ENCODE assay signal across 14 mouse cellular contexts in the genomic region with DNA sequence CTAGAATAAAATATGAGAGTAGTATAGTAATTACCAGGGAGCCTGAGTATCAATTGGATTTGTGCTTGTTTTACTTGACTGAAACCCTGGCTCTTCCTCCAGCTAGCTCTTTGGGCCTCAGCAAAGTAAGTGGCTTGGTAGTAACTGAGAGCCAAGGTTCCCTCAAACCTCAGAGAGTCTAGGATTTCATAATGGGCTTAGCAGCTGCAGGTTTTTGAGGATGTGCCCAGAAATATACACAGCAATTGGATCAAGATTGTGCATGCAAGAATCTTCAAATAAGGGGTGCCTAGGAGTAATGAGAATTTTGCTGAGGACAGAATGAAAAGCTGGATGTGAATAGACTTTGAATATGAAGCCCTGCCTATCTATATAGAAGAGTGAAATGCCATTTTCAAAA.
"Had no signal": no experiment of that assay in that cellular context is flagged by ENCODE, and none has a peak within 500 bp of the region (broad histone marks: within the 10 kb centered on the region; RNA-seq: fewer than 3 reads in every experiment).

No protein-coding gene starts in this region.

- H3K27ac ChIP-seq: kidney, postnatal 0 days; liver, embryonic 13.5 days; lung, embryonic 15.5 days; midbrain, embryonic 12.5 days had no signal

- H3K4me3 ChIP-seq: liver, embryonic 13.5 days; lung, embryonic 15.5 days; midbrain, embryonic 12.5 days had no signal

- ATAC-seq: liver, postnatal 0 days; midbrain, embryonic 16.5 days had no signal

- H3K9ac ChIP-seq: liver, embryonic 13.5 days; liver, postnatal 0 days; lung, embryonic 15.5 days; midbrain, embryonic 12.5 days had no signal

- H3K27me3 ChIP-seq: liver, embryonic 13.5 days; lung, embryonic 15.5 days; midbrain, embryonic 12.5 days had no signal

- H3K4me2 ChIP-seq: liver, embryonic 13.5 days; lung, embryonic 15.5 days; midbrain, embryonic 12.5 days had no signal

- H3K9me3 ChIP-seq: liver, embryonic 13.5 days; lung, embryonic 15.5 days; midbrain, embryonic 12.5 days had no signal

- H3K4me1 ChIP-seq: liver, embryonic 13.5 days; lung, embryonic 15.5 days; midbrain, embryonic 12.5 days had no signal

- DNase-seq: kidney, adult 8-10 months; kidney, postnatal 36 days; layer of hippocampus, adult 9-11 months; layer of hippocampus, postnatal 36 days; liver; liver, embryonic 13.5 days; liver, postnatal 0 days; spleen, adult 18-20 months; thymus, adult 18-20 months; thymus, postnatal 14 days had no signal
